Mouse (Mus musculus) skeletal muscle tissue, postnatal 0 days (tissue): ENCODE data around the gene Dact2. TPM values are rescaled to one million over a fixed set of nuclear protein-coding genes. Genes with fewer than 3 reads are reported as not detected.

Source experiments
- polyA plus RNA-seq: library from polyadenylated mRNA; unstranded; fragments of >200 nt; fragmentation: Nextera tagmentation; extraction: Ambion mirVana; gene quantifications from 2 replicates; pipeline ENCODE4 v1.2.1, GENCODE M21; 2015

Dact2 gene
- 0.16 and 0.28 TPM in 2 replicates for polyA plus RNA-seq

DNA sequence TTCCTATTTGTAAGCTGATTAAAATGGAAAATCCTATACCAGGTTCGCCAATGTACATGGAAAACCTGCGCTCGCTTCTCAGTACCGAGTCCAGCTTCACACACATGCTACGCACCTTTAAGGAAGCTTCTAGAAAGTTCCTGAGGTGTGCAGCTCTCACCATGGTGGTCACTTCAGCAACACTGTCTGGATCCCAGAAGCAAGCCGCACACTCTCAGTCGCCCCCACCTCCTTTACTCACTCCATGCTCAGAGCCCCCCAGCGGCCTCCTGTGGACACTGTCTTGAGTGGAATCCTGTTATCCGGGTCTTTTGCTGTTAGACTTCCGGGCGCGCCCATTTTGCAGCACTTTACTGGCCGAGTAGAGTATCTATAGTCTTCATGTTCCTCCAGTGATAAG, at the start of gene Dact2:
Gene Dact2 (minus strand): TSS at position 244 of the 400 bp plus-strand sequence.

Other genes starting within 250 kb of the Dact2 start
- gene Gm7356, start 200.6 kb downstream of the Dact2 start, polyA plus RNA-seq, result not detected in 2 replicates
- gene Gm7358, start 144.8 kb downstream of the Dact2 start, polyA plus RNA-seq, result not detected in 2 replicates
- 118 and 121 TPM in 2 replicates for gene Smoc2, start 75.2 kb upstream of the Dact2 start, polyA plus RNA-seq